Mouse (Mus musculus): ENCODE measurements around the gene Galk1. TPM values are rescaled to one million over a fixed set of nuclear protein-coding genes. Genes with fewer than 3 reads are reported as not detected.

Galk1 gene
- polyA plus RNA-seq, 1 experiment, result 150 TPM

- Histone ChIP-seq H3K4me3 (ENCODE audit: insufficient read depth, poor library complexity, severe bottlenecking) (no peak overlapping the region), H3K36me3 (ENCODE audit: control insufficient read depth, insufficient read depth) (no peaks in the 10 kb centered on the region), H3K79me2 (ENCODE audit: control insufficient read depth, insufficient read depth) (no peaks in the 10 kb centered on the region), H3K79me3 (ENCODE audit: low read depth) (no peaks in the 10 kb centered on the region), H3K27me3 (ENCODE audit: control insufficient read depth, insufficient read depth, insufficient read length) (no peaks in the 10 kb centered on the region), H3ac (ENCODE audit: control insufficient read depth, insufficient read length, low read depth) (no peak overlapping the region)
- TF ChIP-seq USF1 (IDR thresholded peaks at IDR 0.05; ENCODE audit: low read depth), result no peak
- TF ChIP-seq FOSL1 (IDR thresholded peaks at IDR 0.05; ENCODE audit: insufficient read depth, low read length, poor library complexity, severe bottlenecking), result no peak
- no peak for TF ChIP-seq CTCF (IDR thresholded peaks at IDR 0.05; ENCODE audit: control insufficient read depth, insufficient read depth, insufficient read length)
- TF ChIP-seq MAX (IDR thresholded peaks at IDR 0.05), result no peak
- TF ChIP-seq MYOG (IDR thresholded peaks at IDR 0.05; ENCODE audit: control insufficient read depth, extremely low read depth, insufficient read length), result no peak
- no peak for TF ChIP-seq CEBPB (IDR thresholded peaks at IDR 0.05; ENCODE audit: low read depth)
- no peak for TF ChIP-seq MYOD1 (IDR thresholded peaks at IDR 0.05; ENCODE audit: control insufficient read depth, insufficient read length, low read depth)
Measured at GRCm38 (mm10) chr11:115995256-115995655, 17.3 kb downstream of the Galk1 start.

- TF ChIP-seq USF1 (IDR thresholded peaks at IDR 0.05; ENCODE audit: low read depth) (no peak), MAX (IDR thresholded peaks at IDR 0.05) (no peak), MYOD1 (IDR thresholded peaks at IDR 0.05; ENCODE audit: control insufficient read depth, insufficient read length, low read depth) (no peak), MYOG (IDR thresholded peaks at IDR 0.05; ENCODE audit: control insufficient read depth, extremely low read depth, insufficient read length) (no peak), FOSL1 (IDR thresholded peaks at IDR 0.05; ENCODE audit: insufficient read depth, low read length, poor library complexity, severe bottlenecking) (no peak), CTCF (IDR thresholded peaks at IDR 0.05; ENCODE audit: control insufficient read depth, insufficient read depth, insufficient read length) (no peak), CEBPB (IDR thresholded peaks at IDR 0.05; ENCODE audit: low read depth) (no peak)
- Histone ChIP-seq H3K79me3 (ENCODE audit: low read depth) (no peaks in the 10 kb centered on the region), H3K79me2 (ENCODE audit: control insufficient read depth, insufficient read depth) (no peaks in the 10 kb centered on the region), H3K4me3 (ENCODE audit: insufficient read depth, poor library complexity, severe bottlenecking) (peak overlapping the region; percentile 6), H3ac (ENCODE audit: control insufficient read depth, insufficient read length, low read depth) (no peak overlapping the region), H3K36me3 (ENCODE audit: control insufficient read depth, insufficient read depth) (no peaks in the 10 kb centered on the region), H3K27me3 (ENCODE audit: control insufficient read depth, insufficient read depth, insufficient read length) (no peaks in the 10 kb centered on the region)
Measured at GRCm38 (mm10) chr11:115992098-115992497, 20.4 kb downstream of the Galk1 start.

- no peaks in the 10 kb centered on the region for H3K79me2 ChIP-seq (ENCODE audit: control insufficient read depth, insufficient read depth)
- TF ChIP-seq MAX (IDR thresholded peaks at IDR 0.05) (no peak), CEBPB (IDR thresholded peaks at IDR 0.05; ENCODE audit: low read depth) (no peak), CTCF (IDR thresholded peaks at IDR 0.05; ENCODE audit: control insufficient read depth, insufficient read depth, insufficient read length) (no peak), MYOD1 (IDR thresholded peaks at IDR 0.05; ENCODE audit: control insufficient read depth, insufficient read length, low read depth) (no peak), MYOG (IDR thresholded peaks at IDR 0.05; ENCODE audit: control insufficient read depth, extremely low read depth, insufficient read length) (no peak), FOSL1 (IDR thresholded peaks at IDR 0.05; ENCODE audit: insufficient read depth, low read length, poor library complexity, severe bottlenecking) (no peak), USF1 (IDR thresholded peaks at IDR 0.05; ENCODE audit: low read depth) (no peak)
- no peaks in the 10 kb centered on the region for H3K27me3 ChIP-seq (ENCODE audit: control insufficient read depth, insufficient read depth, insufficient read length)
- H3K79me3 ChIP-seq (ENCODE audit: low read depth), result no peaks in the 10 kb centered on the region
- no peaks in the 10 kb centered on the region for H3K36me3 ChIP-seq (ENCODE audit: control insufficient read depth, insufficient read depth)
- H3K4me3 ChIP-seq (ENCODE audit: insufficient read depth, poor library complexity, severe bottlenecking), result no peak overlapping the region
- no peak overlapping the region for H3ac ChIP-seq (ENCODE audit: control insufficient read depth, insufficient read length, low read depth)
Measured at GRCm38 (mm10) chr11:115989686-115990085, 22.8 kb downstream of the Galk1 start.

GRCm38 (mm10) chr11:115983291-115983690, 29.2 kb downstream of the Galk1 start:
- TF ChIP-seq MYOD1 (IDR thresholded peaks at IDR 0.05; ENCODE audit: control insufficient read depth, insufficient read length, low read depth), result no peak
- no peak for TF ChIP-seq CEBPB (IDR thresholded peaks at IDR 0.05; ENCODE audit: low read depth)
- no peak for TF ChIP-seq FOSL1 (IDR thresholded peaks at IDR 0.05; ENCODE audit: insufficient read depth, low read length, poor library complexity, severe bottlenecking)
- TF ChIP-seq USF1 (IDR thresholded peaks at IDR 0.05; ENCODE audit: low read depth), result no peak
- no peak for TF ChIP-seq CTCF (IDR thresholded peaks at IDR 0.05; ENCODE audit: control insufficient read depth, insufficient read depth, insufficient read length)
- no peak for TF ChIP-seq MAX (IDR thresholded peaks at IDR 0.05)
- no peak for TF ChIP-seq MYOG (IDR thresholded peaks at IDR 0.05; ENCODE audit: control insufficient read depth, extremely low read depth, insufficient read length)
- Histone ChIP-seq H3K4me3 (ENCODE audit: insufficient read depth, poor library complexity, severe bottlenecking) (no peak overlapping the region), H3K27me3 (ENCODE audit: control insufficient read depth, insufficient read depth, insufficient read length) (no peaks in the 10 kb centered on the region), H3K79me2 (ENCODE audit: control insufficient read depth, insufficient read depth) (no peaks in the 10 kb centered on the region), H3K79me3 (ENCODE audit: low read depth) (no peaks in the 10 kb centered on the region), H3ac (ENCODE audit: control insufficient read depth, insufficient read length, low read depth) (no peak overlapping the region), H3K36me3 (ENCODE audit: control insufficient read depth, insufficient read depth) (no peaks in the 10 kb centered on the region)

GRCm38 (mm10) chr11:115982472-115982871, 30.0 kb downstream of the Galk1 start:
- Histone ChIP-seq H3K27me3 (ENCODE audit: control insufficient read depth, insufficient read depth, insufficient read length) (no peaks in the 10 kb centered on the region), H3ac (ENCODE audit: control insufficient read depth, insufficient read length, low read depth) (no peak overlapping the region), H3K36me3 (ENCODE audit: control insufficient read depth, insufficient read depth) (no peaks in the 10 kb centered on the region), H3K79me3 (ENCODE audit: low read depth) (no peaks in the 10 kb centered on the region), H3K4me3 (ENCODE audit: insufficient read depth, poor library complexity, severe bottlenecking) (no peak overlapping the region), H3K79me2 (ENCODE audit: control insufficient read depth, insufficient read depth) (no peaks in the 10 kb centered on the region)
- no peak for TF ChIP-seq MAX (IDR thresholded peaks at IDR 0.05)

GRCm38 (mm10) chr11:115975544-115975943, 37.0 kb downstream of the Galk1 start:
- H3K4me3 ChIP-seq (ENCODE audit: insufficient read depth, poor library complexity, severe bottlenecking), result no peak overlapping the region
- no peaks in the 10 kb centered on the region for H3K79me3 ChIP-seq (ENCODE audit: low read depth)
- no peaks in the 10 kb centered on the region for H3K27me3 ChIP-seq (ENCODE audit: control insufficient read depth, insufficient read depth, insufficient read length)
- TF ChIP-seq MYOG (IDR thresholded peaks at IDR 0.05; ENCODE audit: control insufficient read depth, extremely low read depth, insufficient read length), result no peak
- no peak for TF ChIP-seq CTCF (IDR thresholded peaks at IDR 0.05; ENCODE audit: control insufficient read depth, insufficient read depth, insufficient read length)
- no peak for TF ChIP-seq CEBPB (IDR thresholded peaks at IDR 0.05; ENCODE audit: low read depth)
- no peak for TF ChIP-seq MAX (IDR thresholded peaks at IDR 0.05)
- no peak for TF ChIP-seq USF1 (IDR thresholded peaks at IDR 0.05; ENCODE audit: low read depth)
- TF ChIP-seq FOSL1 (IDR thresholded peaks at IDR 0.05; ENCODE audit: insufficient read depth, low read length, poor library complexity, severe bottlenecking), result no peak
- no peak for TF ChIP-seq MYOD1 (IDR thresholded peaks at IDR 0.05; ENCODE audit: control insufficient read depth, insufficient read length, low read depth)
- no peaks in the 10 kb centered on the region for H3K36me3 ChIP-seq (ENCODE audit: control insufficient read depth, insufficient read depth)
- no peak overlapping the region for H3ac ChIP-seq (ENCODE audit: control insufficient read depth, insufficient read length, low read depth)
- no peaks in the 10 kb centered on the region for H3K79me2 ChIP-seq (ENCODE audit: control insufficient read depth, insufficient read depth)
